ENCODE assay signal across 17 mouse cellular contexts in genomic region chr6:6562716-6563115, GRCm38 (mm10). TPM values are rescaled to one million over a fixed set of nuclear protein-coding genes. Genes with fewer than 3 reads are reported as not detected.
DNase-seq lines count a peak whose midpoint lies in the region; ATAC-seq and TF ChIP-seq lines count a peak whose summit lies in the region.
"Had no signal": no experiment of that assay in that cellular context is flagged by ENCODE, and none has a peak within 500 bp of the region (broad histone marks: within the 10 kb centered on the region; RNA-seq: fewer than 3 reads in every experiment).

No protein-coding gene starts in this region.

- H3K36me3 ChIP-seq in heart, embryonic 10.5 days = peaks cover 10% of the 10 kb centered on the region; the same call in 1 of the 2 replicates
- H3K36me3 ChIP-seq in kidney, embryonic 14.5 days (ENCODE audit: control insufficient read depth, insufficient read depth, low read length) = peaks cover 5% of the 10 kb centered on the region; the same call in 1 of the 2 replicates
- peaks cover 3% of the 10 kb centered on the region; the same call in 1 of the 2 replicates for H3K36me3 ChIP-seq in heart, postnatal 0 days (replicated peaks; ENCODE audit: control insufficient read depth, insufficient read depth, low read length)
- H3K36me3 ChIP-seq: forebrain, embryonic 15.5 days had no signal

- peak; percentile 90 for DNase-seq in heart, adult 11 months
- no peak for DNase-seq in heart, embryonic 10.5 days (ENCODE audit: low spot score)
- DNase-seq in kidney, postnatal 10 days = peak; percentile 16
- DNase-seq in heart, postnatal 0 days (ENCODE audit: low spot score) = peak; percentile 53
- no peak for DNase-seq in thymus, postnatal 14 days
- DNase-seq: kidney, postnatal 25 days; liver, postnatal 0 days; lung, postnatal 10 days; retina, postnatal 1 day had no signal

- WGBS in heart, embryonic 10.5 days = 58% methylated on average over 5 of the region's 5 CpGs
- 81% methylated on average over 5 of the region's 5 CpGs for WGBS in kidney, embryonic 14.5 days
- WGBS in heart, postnatal 0 days = 23% methylated on average over 5 of the region's 5 CpGs

- TF ChIP-seq EP300 in heart, postnatal 0 days (IDR thresholded peaks at IDR 0.05; ENCODE audit: low read depth) = no peak

- no peak overlapping the region for H3K27ac ChIP-seq in heart, embryonic 10.5 days
- H3K27ac ChIP-seq in kidney, embryonic 14.5 days (ENCODE audit: low read depth, low read length) = no peak overlapping the region
- peak overlapping the region; percentile 62 for H3K27ac ChIP-seq in heart, postnatal 0 days (ENCODE audit: low read depth)
- H3K27ac ChIP-seq: forebrain, embryonic 15.5 days; heart, adult 2 months; limb, embryonic 10.5 days had no signal

- ATAC-seq in kidney, embryonic 14.5 days (ENCODE audit: low FRiP score, low TSS enrichment) = no peak
- ATAC-seq in granulocyte monocyte progenitor cell, adult 5-6 weeks (replicated peaks; ENCODE audit: poor library complexity, severe bottlenecking) = 0 out of 2 replicates have a peak, but pooled peaks have one; percentile 6
- ATAC-seq in heart, postnatal 0 days (ENCODE audit: insufficient read depth, low read depth) = peak; percentile 66
- ATAC-seq: forebrain, embryonic 15.5 days; hindbrain, embryonic 16.5 days; intestine, postnatal 0 days; liver, postnatal 0 days; midbrain, embryonic 16.5 days had no signal

- H3K9me3 ChIP-seq in heart, embryonic 10.5 days = no peaks in the 10 kb centered on the region
- H3K9me3 ChIP-seq in kidney, embryonic 14.5 days (ENCODE audit: control insufficient read depth, low read length) = no peaks in the 10 kb centered on the region
- H3K9me3 ChIP-seq in heart, postnatal 0 days (replicated peaks; ENCODE audit: control insufficient read depth, low read length) = no peaks in the 10 kb centered on the region
- H3K9me3 ChIP-seq: forebrain, embryonic 15.5 days; limb, embryonic 10.5 days had no signal

- H3K9ac ChIP-seq in kidney, embryonic 14.5 days (ENCODE audit: low read depth, low read length) = no peak overlapping the region
- H3K9ac ChIP-seq in heart, postnatal 0 days (replicated peaks; ENCODE audit: low read depth, low read length) = no peak overlapping the region
- H3K9ac ChIP-seq: forebrain, embryonic 15.5 days; liver, postnatal 0 days had no signal

- H3K4me2 ChIP-seq in kidney, embryonic 14.5 days (replicated peaks; ENCODE audit: low read depth, low read length) = no peak overlapping the region
- H3K4me2 ChIP-seq in heart, postnatal 0 days (ENCODE audit: low read depth, low read length) = no peak overlapping the region
- H3K4me2 ChIP-seq: forebrain, embryonic 15.5 days had no signal

- H3K4me1 ChIP-seq in heart, embryonic 10.5 days = peaks cover 22% of the 10 kb centered on the region; the same call in 1 of the 2 replicates
- no peaks in the 10 kb centered on the region for H3K4me1 ChIP-seq in kidney, embryonic 14.5 days (ENCODE audit: control insufficient read depth, insufficient read depth, low read length)
- H3K4me1 ChIP-seq in heart, postnatal 0 days (ENCODE audit: control insufficient read depth, insufficient read depth) = peaks cover 26% of the 10 kb centered on the region

- H3K27me3 ChIP-seq in heart, embryonic 10.5 days (ENCODE audit: insufficient read depth, poor library complexity, severe bottlenecking) = no peaks in the 10 kb centered on the region
- H3K27me3 ChIP-seq in kidney, embryonic 14.5 days (ENCODE audit: control insufficient read depth, insufficient read depth, low read length) = no peaks in the 10 kb centered on the region
- H3K27me3 ChIP-seq in heart, postnatal 0 days (ENCODE audit: control insufficient read depth, insufficient read depth, low read length) = no peaks in the 10 kb centered on the region
- H3K27me3 ChIP-seq: forebrain, embryonic 15.5 days had no signal

- no peak overlapping the region for H3K4me3 ChIP-seq in heart, embryonic 10.5 days
- H3K4me3 ChIP-seq in kidney, embryonic 14.5 days (ENCODE audit: low read length) = no peak overlapping the region
- no peak overlapping the region for H3K4me3 ChIP-seq in heart, postnatal 0 days (ENCODE audit: low read depth, low read length)
- H3K4me3 ChIP-seq: forebrain, embryonic 15.5 days; heart, adult 2 months; limb, embryonic 10.5 days had no signal

- no peak for TF ChIP-seq CTCF in heart, postnatal 0 days (IDR thresholded peaks at IDR 0.05; ENCODE audit: low read depth)

RNA-seq across cellular contexts. Expression of gene Sem1, which starts 15.7 kb away (rescaled TPM):
- polyA plus RNA-seq in heart, embryonic 10.5 days (2016; fragmentation: Nextera tagmentation; extraction: Ambion mirVana) = 188 and 205 TPM in 2 replicates
- 256 and 375 TPM in 2 replicates for polyA plus RNA-seq in kidney, embryonic 14.5 days (2014; fragmentation: Nextera tagmentation; extraction: Ambion mirVana)
- total RNA-seq in granulocyte monocyte progenitor cell, adult 5-6 weeks (2014; fragmentation: Nextera tagmentation) = 196 and 212 TPM in 2 replicates
- total RNA-seq in granulocyte monocyte progenitor cell, adult 5-6 weeks (2017) = 205 and 224 TPM in 2 replicates
- total RNA-seq in heart, postnatal 0 days (2014; rRNA removed; ENCODE audit: low replicate concordance) = 81.7 and 84.3 TPM in 2 replicates
- 272 and 277 TPM in 2 replicates for polyA plus RNA-seq in heart, postnatal 0 days (2015; fragmentation: Nextera tagmentation; extraction: Ambion mirVana)

Comparison
In these comparisons a context has a peak if more than half of its experiments do, and no peak if none do; other contexts are left out.
1. DNase-seq: peak in heart, adult 11 months (single experiment), kidney, postnatal 10 days (single experiment) and heart, postnatal 0 days (single experiment); none in heart, embryonic 10.5 days (single experiment) and thymus, postnatal 14 days (single experiment).